Mouse (Mus musculus): ENCODE results near the gene Slc41a1. TPM values are rescaled to one million over a fixed set of nuclear protein-coding genes. Genes with fewer than 3 reads are reported as not detected.

Slc41a1 gene
- polyA plus RNA-seq, 2 experiments from 2014 or later = 16.0 to 21.5 TPM

- no peak for ATAC-seq
Measured at GRCm38 (mm10) chr1:131886641-131887040, 59.3 kb downstream of the Slc41a1 start.

DNA sequence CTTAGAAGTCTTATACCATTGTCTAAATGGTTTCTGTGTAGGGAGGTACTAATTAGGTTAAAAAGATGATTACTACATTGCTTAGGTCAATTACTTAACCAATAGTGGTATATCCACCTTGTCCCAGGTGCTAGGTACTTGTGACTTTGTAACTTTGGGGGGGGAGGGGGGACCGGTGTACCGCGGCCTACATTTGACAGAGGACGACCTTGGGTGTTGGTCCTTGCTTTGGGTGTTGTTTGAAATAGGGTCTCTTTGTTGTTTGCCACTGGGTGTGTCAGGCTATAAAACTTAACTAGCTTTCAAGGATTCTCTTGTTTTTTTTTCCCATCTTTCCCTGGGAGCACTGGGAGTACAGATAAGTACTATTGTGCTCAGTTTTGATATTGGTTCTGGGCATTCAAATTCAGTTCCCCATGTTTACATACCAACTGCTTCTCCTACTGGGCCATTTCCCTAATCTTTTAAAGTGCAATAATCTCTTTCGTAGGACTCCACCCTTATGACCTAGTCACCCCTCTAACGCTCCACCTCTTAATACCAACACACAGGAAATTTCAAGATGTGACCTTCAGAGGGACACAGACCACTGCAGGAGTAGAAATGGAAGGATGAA is 62.9 kb downstream of the Slc41a1 start:
- no peak for ATAC-seq

DNA sequence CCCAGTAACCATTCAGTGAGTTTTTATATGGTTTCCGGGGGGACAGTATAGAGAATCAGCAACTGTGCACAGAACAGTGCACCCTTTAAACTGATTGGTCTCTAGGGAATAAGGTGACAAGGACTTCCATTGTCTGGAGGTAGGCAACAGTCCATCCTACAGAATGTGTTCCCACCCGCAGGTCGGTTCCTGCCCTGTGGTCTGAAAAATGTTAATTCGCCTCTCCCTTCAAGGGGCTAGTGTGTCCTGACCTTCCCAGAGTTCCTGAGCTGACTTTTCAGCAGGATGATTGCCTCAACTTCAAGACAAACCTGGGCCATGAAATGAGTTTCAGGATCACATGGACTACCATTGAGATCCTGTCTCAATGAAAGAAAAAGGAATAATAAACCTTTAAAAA is 64.1 kb downstream of the Slc41a1 start:
- no peak for ATAC-seq

Other genes starting within 250 kb of the Slc41a1 start
- not detected for gene Avpr1b, start 228.3 kb upstream of the Slc41a1 start, polyA plus RNA-seq (2017; shearing (Covaris generic))
- 10 to 100 TPM; 23.1 to 30.3 TPM for gene Ctse, start 189.2 kb upstream of the Slc41a1 start, polyA plus RNA-seq (2017; shearing (Covaris generic))
- gene Rab7b, start 138.8 kb upstream of the Slc41a1 start, polyA plus RNA-seq (2017; shearing (Covaris generic)) = under 1 TPM in 1 of 2 experiments, not detected in 1; 0.13 TPM
- not detected for gene Slc26a9, start 83.5 kb upstream of the Slc41a1 start, polyA plus RNA-seq (2017; shearing (Covaris generic))
- under 1 TPM in 1 of 2 experiments, not detected in 1; 0.05 TPM for gene Pm20d1, start 30.1 kb upstream of the Slc41a1 start, polyA plus RNA-seq (2017; shearing (Covaris generic))
- 10 to 100 TPM; 35.6 to 36.8 TPM for gene Rab29, start 39.7 kb downstream of the Slc41a1 start, polyA plus RNA-seq (2017; shearing (Covaris generic))
- gene Nucks1, start 83.0 kb downstream of the Slc41a1 start, polyA plus RNA-seq (2017; shearing (Covaris generic)) = 10 to 100 TPM; 39.1 to 46.2 TPM
- gene Slc45a3, start 135.5 kb downstream of the Slc41a1 start, polyA plus RNA-seq (2017; shearing (Covaris generic)) = under 1 TPM; 0.26 to 0.49 TPM
- gene Elk4, start 180.1 kb downstream of the Slc41a1 start, polyA plus RNA-seq (2017; shearing (Covaris generic)) = 10 to 100 TPM; 58.2 to 68.3 TPM
- 10 to 100 TPM; 29.5 to 38.7 TPM for gene Mfsd4a, start 240.6 kb downstream of the Slc41a1 start, polyA plus RNA-seq (2017; shearing (Covaris generic))

Measured in CD4-positive, CD25-positive, alpha-beta regulatory T cell, adult 4 months (primary cell).